Mouse (Mus musculus): Measurements from ENCODE around the gene 1110065P20Rik. TPM values are rescaled to one million over a fixed set of nuclear protein-coding genes. Genes with fewer than 3 reads are reported as not detected.

The 1110065P20Rik gene
- polyA plus RNA-seq, 1 experiment from 2014 or later: 77.5 TPM

DNA sequence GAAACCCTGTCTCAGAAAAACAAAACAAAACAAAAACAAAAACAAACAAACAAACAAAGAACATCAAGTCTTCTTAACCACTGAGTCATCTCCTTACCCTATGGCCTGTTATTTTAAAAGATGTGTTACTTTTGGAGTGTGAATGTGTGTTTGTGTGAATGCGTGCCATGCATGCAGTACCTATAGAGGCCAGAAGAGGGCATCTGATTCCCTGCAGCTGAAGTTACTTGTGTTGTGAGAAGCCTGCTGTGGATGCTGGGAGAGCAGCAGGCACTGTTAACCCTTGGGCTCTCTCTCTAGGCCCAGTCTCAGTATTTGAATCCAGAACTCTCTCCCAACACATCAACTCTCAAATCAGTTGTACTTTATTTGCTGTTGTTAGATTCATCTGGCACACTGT lies 21.7 kb upstream of the 1110065P20Rik start:
- no peak for ATAC-seq
- Histone ChIP-seq H3K27me3 (no peaks in the 10 kb centered on the region), H3K36me3 (no peaks in the 10 kb centered on the region), H3K9ac (replicated peaks) (no peak overlapping the region), H3K4me2 (replicated peaks) (no peak overlapping the region), H3K9me3 (no peaks in the 10 kb centered on the region), H3K27ac (no peak overlapping the region), H3K4me1 (replicated peaks) (no peaks in the 10 kb centered on the region), H3K4me3 (replicated peaks) (no peak overlapping the region)
- 96% methylated on average over 1 of the region's 1 CpGs for WGBS

- Histone ChIP-seq H3K27ac (peak within 1 kb of the TSS; percentile 84), H3K4me2 (replicated peaks) (peak within 1 kb of the TSS; percentile 84), H3K9ac (replicated peaks) (peak within 1 kb of the TSS; percentile 90), H3K9me3 (no peaks in the 10 kb centered on the region), H3K27me3 (no peaks in the 10 kb centered on the region), H3K36me3 (peaks cover 28% of the 10 kb centered on the region), H3K4me1 (replicated peaks) (peaks cover 31% of the 10 kb centered on the region), H3K4me3 (replicated peaks) (peak within 1 kb of the TSS; percentile 76)
- 1% methylated on average over 72 of the region's 77 CpGs for WGBS
- peak; percentile 44 for ATAC-seq
These were observed 10.5 kb upstream of the 1110065P20Rik start, which contains the start of gene Maneal for GRCm38 (mm10) chr4:124861283-124862188. Gene Maneal (minus strand): TSS chr4:124862171.

- Histone ChIP-seq H3K4me1 (replicated peaks) (peaks cover 31% of the 10 kb centered on the region), H3K4me2 (replicated peaks) (peak overlapping the region; percentile 84), H3K9ac (replicated peaks) (peak overlapping the region; percentile 90), H3K27me3 (no peaks in the 10 kb centered on the region), H3K4me3 (replicated peaks) (peak overlapping the region; percentile 76), H3K36me3 (peaks cover 38% of the 10 kb centered on the region), H3K9me3 (no peaks in the 10 kb centered on the region), H3K27ac (no peak overlapping the region)
- ATAC-seq: no peak
- 22% methylated on average over 7 of the region's 7 CpGs for WGBS
These were observed 9.4 kb upstream of the 1110065P20Rik start for GRCm38 (mm10) chr4:124860446-124860845.

GRCm38 (mm10) chr4:124858370-124858769 lies 7.4 kb upstream of the 1110065P20Rik start:
- H3K4me1 ChIP-seq (replicated peaks): peaks cover 33% of the 10 kb centered on the region
- no peak overlapping the region for H3K9ac ChIP-seq (replicated peaks)
- H3K27me3 ChIP-seq: no peaks in the 10 kb centered on the region
- no peak overlapping the region for H3K4me2 ChIP-seq (replicated peaks)
- no peak overlapping the region for H3K4me3 ChIP-seq (replicated peaks)
- peaks cover 56% of the 10 kb centered on the region for H3K36me3 ChIP-seq
- H3K9me3 ChIP-seq: no peaks in the 10 kb centered on the region
- 90% methylated on average over 5 of the region's 5 CpGs for WGBS
- no peak overlapping the region for H3K27ac ChIP-seq
- no peak for ATAC-seq

DNA sequence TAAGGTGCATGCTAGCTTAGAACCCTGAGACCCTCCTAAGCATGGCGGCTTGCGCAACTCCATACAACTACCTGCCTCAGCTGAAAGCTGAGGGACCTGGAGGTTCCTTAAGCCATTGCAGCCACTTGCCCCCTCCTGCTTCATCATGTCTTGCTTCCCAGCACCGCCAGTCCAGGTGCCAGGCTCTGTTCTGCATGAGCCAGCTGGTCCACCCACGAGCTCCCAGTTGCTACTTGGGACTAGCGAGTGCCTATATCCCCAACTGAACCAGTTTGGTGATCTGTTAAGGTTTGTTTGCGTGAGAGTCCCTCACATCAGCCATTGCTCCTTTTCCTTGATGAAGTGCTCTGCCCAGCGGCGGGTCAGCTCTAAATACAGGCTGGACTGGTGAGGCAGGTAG lies 5.3 kb upstream of the 1110065P20Rik start:
- Histone ChIP-seq H3K4me2 (replicated peaks) (no peak overlapping the region), H3K36me3 (peaks cover 60% of the 10 kb centered on the region), H3K9me3 (no peaks in the 10 kb centered on the region), H3K27me3 (no peaks in the 10 kb centered on the region), H3K4me3 (replicated peaks) (no peak overlapping the region), H3K27ac (no peak overlapping the region), H3K4me1 (replicated peaks) (peaks cover 40% of the 10 kb centered on the region), H3K9ac (replicated peaks) (no peak overlapping the region)
- 97% methylated on average over 8 of the region's 8 CpGs for WGBS
- no peak for ATAC-seq

DNA sequence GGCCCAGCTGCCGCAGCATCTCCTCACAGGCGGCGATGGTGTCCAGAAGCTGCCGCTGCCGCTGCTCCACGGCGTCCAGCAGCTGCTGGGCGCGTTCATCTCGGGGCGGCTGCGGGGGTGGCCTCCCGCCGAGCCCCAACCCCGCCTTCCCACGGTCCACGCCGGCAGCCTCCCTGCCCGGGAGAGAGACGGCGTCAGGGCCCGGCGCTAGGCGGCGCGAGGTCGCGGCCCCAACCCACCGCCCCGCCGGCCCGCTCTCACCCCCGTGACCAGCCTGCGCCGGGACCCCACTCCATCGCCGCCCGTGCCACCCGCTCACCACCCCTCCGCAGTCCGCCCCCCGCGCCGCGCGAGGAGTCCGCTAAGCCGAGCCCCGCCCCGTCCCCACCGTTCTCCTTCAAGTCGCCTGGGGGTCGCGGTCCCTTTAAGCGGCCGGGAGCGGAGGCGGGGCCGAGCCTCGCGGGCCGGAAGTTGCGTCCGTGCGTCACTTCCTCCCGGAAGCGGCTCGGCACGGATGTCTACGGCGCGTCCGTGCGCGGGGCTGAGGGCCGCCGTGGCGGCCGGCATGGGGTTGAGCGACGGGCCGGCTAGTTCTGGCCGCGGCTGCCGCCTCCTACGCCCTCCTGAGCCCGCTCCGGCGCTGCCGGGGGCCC lies 609 bp downstream of the 1110065P20Rik start, which contains the start of gene Yrdc:
Yrdc (plus strand) TSS at position 419 of the 653 bp plus-strand sequence.
- H3K9ac ChIP-seq (replicated peaks): peak within 1 kb of the TSS; percentile 94
- H3K4me3 ChIP-seq (replicated peaks): peak within 1 kb of the TSS; percentile 100
- no peaks in the 10 kb centered on the region for H3K27me3 ChIP-seq
- peak within 1 kb of the TSS; percentile 96 for H3K4me2 ChIP-seq (replicated peaks)
- no peaks in the 10 kb centered on the region for H3K9me3 ChIP-seq
- H3K27ac ChIP-seq: peak within 1 kb of the TSS; percentile 97
- peak; percentile 95 for ATAC-seq
- peaks cover 33% of the 10 kb centered on the region for H3K36me3 ChIP-seq
- under 1% methylated on average over 86 of the region's 90 CpGs for WGBS
- H3K4me1 ChIP-seq (replicated peaks): peaks cover 47% of the 10 kb centered on the region

DNA sequence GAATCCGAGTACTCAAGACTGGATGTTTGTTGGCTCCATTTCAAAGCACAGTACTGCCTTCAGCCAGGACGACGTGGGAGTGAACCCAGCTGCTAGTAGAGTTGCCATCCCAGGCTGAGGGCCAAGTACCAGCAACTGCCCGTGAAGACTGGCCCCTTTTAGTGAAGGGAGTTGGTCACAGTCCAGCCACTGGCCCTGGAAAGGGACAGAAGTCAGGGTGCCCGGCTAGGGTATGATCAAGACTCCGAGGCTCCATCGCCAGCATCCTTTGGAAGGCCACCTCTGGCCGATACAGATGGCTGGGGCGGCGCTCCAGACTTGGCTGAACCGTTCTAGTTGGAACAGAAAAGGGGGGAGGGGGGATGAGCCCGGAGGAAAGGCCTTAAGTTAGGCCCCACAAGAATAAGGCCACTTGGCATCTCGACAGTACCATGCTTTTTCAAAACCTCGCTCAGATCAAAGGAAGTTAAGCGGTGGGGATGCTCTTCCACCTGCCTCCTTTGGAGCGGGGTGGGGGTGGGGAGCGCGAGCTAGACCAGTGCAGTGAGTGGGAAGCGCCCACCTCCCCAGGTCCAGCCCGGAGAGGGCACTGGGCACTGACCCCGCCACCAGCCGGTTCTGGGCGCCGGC lies 1.2 kb downstream of the 1110065P20Rik start:
- H3K9ac ChIP-seq (replicated peaks): peak overlapping the region; percentile 94

GRCm38 (mm10) chr4:124847573-124847972 lies 3.4 kb downstream of the 1110065P20Rik start:
- 8% methylated on average over 8 of the region's 8 CpGs for WGBS
- peak overlapping the region; percentile 4; the same call in 1 of the 2 replicates for H3K27ac ChIP-seq
- 0 out of 2 replicates have a peak overlapping the region, but pooled peaks have one; percentile 4 for H3K4me2 ChIP-seq (replicated peaks)
- no peak for ATAC-seq
- peaks cover 36% of the 10 kb centered on the region for H3K36me3 ChIP-seq
- peaks cover 38% of the 10 kb centered on the region for H3K4me1 ChIP-seq (replicated peaks)
- H3K4me3 ChIP-seq (replicated peaks): no peak overlapping the region
- no peaks in the 10 kb centered on the region for H3K9me3 ChIP-seq
- H3K27me3 ChIP-seq: no peaks in the 10 kb centered on the region
- H3K9ac ChIP-seq (replicated peaks): 0 out of 2 replicates have a peak overlapping the region, but pooled peaks have one; percentile 25

More for the DNA sequence above, 1.2 kb downstream of the 1110065P20Rik start:
- ATAC-seq: peak; percentile 72
- peaks cover 47% of the 10 kb centered on the region for H3K4me1 ChIP-seq (replicated peaks)
- no peaks in the 10 kb centered on the region for H3K27me3 ChIP-seq
- peak overlapping the region; percentile 97 for H3K27ac ChIP-seq
- peaks cover 36% of the 10 kb centered on the region for H3K36me3 ChIP-seq
- peak overlapping the region; percentile 100 for H3K4me3 ChIP-seq (replicated peaks)
- H3K4me2 ChIP-seq (replicated peaks): peak overlapping the region; percentile 79
- 1% methylated on average over 23 of the region's 24 CpGs for WGBS
- H3K9me3 ChIP-seq: no peaks in the 10 kb centered on the region

- 56% methylated on average over 11 of the region's 11 CpGs for WGBS
- H3K36me3 ChIP-seq: peaks cover 75% of the 10 kb centered on the region
- H3K27me3 ChIP-seq: no peaks in the 10 kb centered on the region
- ATAC-seq: 0 out of 2 replicates have a peak, but pooled peaks have one; percentile 55
- no peak overlapping the region for H3K27ac ChIP-seq
- no peak overlapping the region for H3K9ac ChIP-seq (replicated peaks)
- H3K4me1 ChIP-seq (replicated peaks): peaks cover 14% of the 10 kb centered on the region
- H3K9me3 ChIP-seq: no peaks in the 10 kb centered on the region
- no peak overlapping the region for H3K4me2 ChIP-seq (replicated peaks)
- no peak overlapping the region for H3K4me3 ChIP-seq (replicated peaks)
These were observed 7.5 kb downstream of the 1110065P20Rik start for GRCm38 (mm10) chr4:124843493-124843892.

- H3K4me1 ChIP-seq (replicated peaks): no peaks in the 10 kb centered on the region
- H3K9me3 ChIP-seq: no peaks in the 10 kb centered on the region
- peaks cover 84% of the 10 kb centered on the region for H3K36me3 ChIP-seq
- no peaks in the 10 kb centered on the region for H3K27me3 ChIP-seq
- no peak for ATAC-seq
- no peak overlapping the region for H3K4me2 ChIP-seq (replicated peaks)
- H3K9ac ChIP-seq (replicated peaks): no peak overlapping the region
- no peak overlapping the region for H3K27ac ChIP-seq
- WGBS: 88% methylated on average over 1 of the region's 1 CpGs
- no peak overlapping the region for H3K4me3 ChIP-seq (replicated peaks)
These were observed 10.0 kb downstream of the 1110065P20Rik start for GRCm38 (mm10) chr4:124840998-124841397.

DNA sequence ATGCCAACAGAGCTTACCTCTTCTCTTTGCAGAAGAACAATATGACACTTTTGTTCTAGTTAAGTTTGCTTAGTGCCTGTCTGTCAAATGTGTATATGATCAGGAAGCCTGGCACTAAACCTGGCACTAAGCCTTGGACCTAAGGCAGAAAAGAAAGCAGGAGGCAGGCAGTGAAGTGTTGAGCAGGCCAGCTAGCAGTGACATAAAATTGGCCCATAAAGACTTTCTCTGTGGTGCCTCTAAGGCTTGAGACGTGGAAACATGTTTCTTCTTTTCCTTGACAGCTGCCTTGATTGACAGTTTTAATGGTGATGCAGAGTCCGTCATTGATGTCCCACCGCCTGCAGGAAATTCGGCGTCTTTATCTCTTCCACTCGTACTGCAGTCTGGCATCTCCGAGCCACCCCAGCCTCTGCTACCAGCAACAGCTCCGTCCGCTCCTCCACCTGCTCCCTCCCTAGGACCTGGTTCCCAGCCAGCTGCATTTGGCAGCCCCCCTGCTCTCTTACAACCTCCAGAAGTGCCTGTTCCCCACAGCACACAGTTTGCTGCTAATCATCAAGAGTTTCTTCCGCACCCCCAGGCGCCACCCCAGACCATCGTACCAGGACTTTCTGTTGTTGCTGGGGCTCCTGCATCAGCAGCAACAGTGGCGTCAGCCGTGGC lies 12.8 kb downstream of the 1110065P20Rik start:
- no peak overlapping the region for H3K9ac ChIP-seq (replicated peaks)
- H3K27ac ChIP-seq: no peak overlapping the region
- no peaks in the 10 kb centered on the region for H3K27me3 ChIP-seq
- no peak overlapping the region for H3K4me2 ChIP-seq (replicated peaks)
- ATAC-seq: no peak
- H3K4me1 ChIP-seq (replicated peaks): no peaks in the 10 kb centered on the region
- H3K9me3 ChIP-seq: no peaks in the 10 kb centered on the region
- whole genome bisulfite sequencing: 89% methylated on average over 14 of the region's 14 CpGs
- H3K36me3 ChIP-seq: peaks cover 84% of the 10 kb centered on the region
- H3K4me3 ChIP-seq (replicated peaks): no peak overlapping the region
